Mouse (Mus musculus) ES-Bruce4 (cell line): ENCODE measurements around the gene Irs1. TPM values are rescaled to one million over a fixed set of nuclear protein-coding genes. Genes with fewer than 3 reads are reported as not detected.

Experiments
- H3K27ac ChIP-seq: 2 replicates; pipeline ENCODE4 v1.5.1; 2012; ENCODE audit warnings: low read length, inconsistent platforms; ENCODE audit not compliant: insufficient read depth
- H3K27me3 ChIP-seq: 2 replicates; pipeline ENCODE4 v1.6.1; 2012; ENCODE audit warnings: mild to moderate bottlenecking, low read length, inconsistent platforms; ENCODE audit not compliant: control insufficient read depth, poor library complexity, insufficient read depth, severe bottlenecking
- H3K36me3 ChIP-seq: 2 replicates; pipeline ENCODE4 v1.6.1; 2012; ENCODE audit warnings: inconsistent platforms, mild to moderate bottlenecking, low read length, moderate library complexity; ENCODE audit not compliant: control insufficient read depth, poor library complexity, insufficient read depth, severe bottlenecking
- H3K4me1 ChIP-seq: one replicate; pipeline ENCODE4 v1.8.1; 2011; ENCODE audit warnings: low read length; ENCODE audit not compliant: control insufficient read depth, insufficient read depth
- H3K4me3 ChIP-seq: 2 replicates; pipeline ENCODE4 v1.5.1; 2011; ENCODE audit warnings: low read depth, mild to moderate bottlenecking, low read length
- H3K9ac ChIP-seq: 2 replicates; pipeline ENCODE4 v1.6.1; 2012; ENCODE audit warnings: low read depth, mild to moderate bottlenecking, inconsistent platforms; ENCODE audit not compliant: poor library complexity, severe bottlenecking
- H3K9me3 ChIP-seq: replicated peaks from 2 replicates; pipeline ENCODE4 v1.6.1; 2012; ENCODE audit warnings: mild to moderate bottlenecking, low read length, inconsistent platforms; ENCODE audit not compliant: control insufficient read depth, poor library complexity, insufficient read depth, severe bottlenecking
- CTCF ChIP-seq: IDR thresholded peaks from one replicate; pipeline ENCODE4 v1.8.1; 2011; ENCODE audit warnings: low read depth, low read length
- EP300 ChIP-seq: IDR thresholded peaks from 2 replicates; pipeline ENCODE4 v1.6.1; 2011; ENCODE audit warnings: low read depth, low read length; ENCODE audit not compliant: insufficient read depth
- POLR2A ChIP-seq: IDR thresholded peaks from one replicate; pipeline ENCODE4 v1.8.1; 2011; ENCODE audit warnings: low read length; ENCODE audit not compliant: insufficient read depth
- polyA plus RNA-seq: library from polyadenylated mRNA; stranded (reverse); fragments of >200 nt; gene quantifications from 2 replicates; pipeline ENCODE4 v1.2.4, GENCODE M21; 2011; ENCODE audit warnings: low read depth; ENCODE audit not compliant: missing spikeins, insufficient read depth, insufficient read length

Irs1 gene
- polyA plus RNA-seq, 1 experiment = 15.3 TPM

- H3K4me1 ChIP-seq = peaks cover 1% of the 10 kb centered on the region
Measured at GRCm38 (mm10) chr1:82286190-82287051, 4.8 kb downstream of the Irs1 start.

GRCm38 (mm10) chr1:82285461-82286189 is 5.6 kb downstream of the Irs1 start:
- Histone ChIP-seq H3K4me1 (peaks cover 1% of the 10 kb centered on the region), H3K4me3 (no peak overlapping the region), H3K9ac (no peak overlapping the region), H3K9me3 (no peaks in the 10 kb centered on the region), H3K27ac (no peak overlapping the region), H3K36me3 (no peaks in the 10 kb centered on the region), H3K27me3 (no peaks in the 10 kb centered on the region)
- no peak for TF ChIP-seq POLR2A
- no peak for TF ChIP-seq EP300
- no peak for TF ChIP-seq CTCF

More at GRCm38 (mm10) chr1:82286190-82287051, 4.8 kb downstream of the Irs1 start:
- H3K27ac ChIP-seq = no peak overlapping the region
- TF ChIP-seq EP300 = no peak
- no peak for TF ChIP-seq CTCF
- TF ChIP-seq POLR2A = no peak
- H3K9ac ChIP-seq = no peak overlapping the region
- no peaks in the 10 kb centered on the region for H3K27me3 ChIP-seq
- no peaks in the 10 kb centered on the region for H3K36me3 ChIP-seq
- no peaks in the 10 kb centered on the region for H3K9me3 ChIP-seq
- 0 out of 2 replicates have a peak overlapping the region, but pooled peaks have one; percentile 10 for H3K4me3 ChIP-seq

GRCm38 (mm10) chr1:82284403-82284802 is 6.8 kb downstream of the Irs1 start:
- Histone ChIP-seq H3K9me3 (no peaks in the 10 kb centered on the region), H3K36me3 (no peaks in the 10 kb centered on the region), H3K4me3 (no peak overlapping the region), H3K9ac (no peak overlapping the region), H3K4me1 (peaks cover 1% of the 10 kb centered on the region), H3K27ac (no peak overlapping the region), H3K27me3 (no peaks in the 10 kb centered on the region)
- TF ChIP-seq EP300 (no peak), CTCF (no peak), POLR2A (no peak)

- Histone ChIP-seq H3K4me3 (no peak overlapping the region), H3K9me3 (no peaks in the 10 kb centered on the region), H3K36me3 (no peaks in the 10 kb centered on the region), H3K27ac (no peak overlapping the region), H3K27me3 (no peaks in the 10 kb centered on the region), H3K9ac (0 out of 2 replicates have a peak overlapping the region, but pooled peaks have one; percentile 57), H3K4me1 (peaks cover 1% of the 10 kb centered on the region)
- TF ChIP-seq EP300 = no peak
- TF ChIP-seq CTCF = no peak
- no peak for TF ChIP-seq POLR2A
Measured at GRCm38 (mm10) chr1:82283901-82284301, 7.3 kb downstream of the Irs1 start.

GRCm38 (mm10) chr1:82282992-82283611 is 8.1 kb downstream of the Irs1 start:
- Histone ChIP-seq H3K36me3 (no peaks in the 10 kb centered on the region), H3K27ac (no peak overlapping the region), H3K27me3 (no peaks in the 10 kb centered on the region), H3K4me3 (peak overlapping the region; percentile 64), H3K4me1 (peaks cover 1% of the 10 kb centered on the region), H3K9me3 (no peaks in the 10 kb centered on the region), H3K9ac (peak overlapping the region; percentile 57)
- TF ChIP-seq EP300 = no peak
- peak; percentile 27 for TF ChIP-seq POLR2A
